In the genomic region with DNA sequence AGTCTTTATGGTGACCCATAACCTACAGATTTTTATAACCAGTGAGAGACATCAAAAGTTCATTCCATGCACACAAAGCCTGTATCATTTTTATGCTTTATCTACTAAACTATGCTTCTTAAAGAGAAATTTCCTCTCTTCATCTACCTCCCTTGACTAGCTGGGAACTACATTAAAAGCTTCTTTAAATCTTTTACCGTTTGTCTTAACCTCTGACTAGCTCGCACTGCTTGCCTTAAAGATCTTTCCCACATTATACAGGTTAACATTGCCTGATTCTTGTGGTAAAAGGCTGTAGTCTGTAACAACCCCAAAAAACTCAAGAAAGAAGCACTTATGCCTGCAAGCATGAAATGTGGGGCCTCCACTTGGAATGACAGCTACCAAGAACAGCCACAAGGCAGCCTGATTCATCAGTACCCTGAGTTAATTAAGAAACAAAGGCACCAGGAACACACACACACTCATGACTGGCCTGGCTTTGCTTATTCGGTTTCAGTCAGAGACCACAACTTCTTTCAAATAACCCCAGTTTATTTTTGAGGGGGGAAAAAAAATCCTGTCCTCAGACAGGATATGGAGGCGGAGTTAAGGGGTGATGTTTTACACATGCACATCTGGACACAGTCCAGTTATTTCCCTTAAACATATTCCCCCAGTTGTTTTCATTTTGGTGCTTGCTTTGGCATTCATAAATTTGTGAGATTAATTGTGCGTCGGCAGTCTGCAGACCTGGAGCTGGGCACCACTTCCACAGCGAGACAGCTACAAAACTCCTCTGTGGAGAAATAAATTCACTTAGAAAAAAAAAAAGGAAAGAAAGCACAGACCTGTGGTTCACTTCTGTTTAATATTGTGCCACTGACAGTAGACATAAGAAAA, we compare ENCODE assay signal across 9 mouse cellular contexts.
DNase-seq lines count a peak whose midpoint lies in the region; ATAC-seq and TF ChIP-seq lines count a peak whose summit lies in the region.
"Had no signal": no experiment of that assay in that cellular context is flagged by ENCODE, and none has a peak within 500 bp of the region (broad histone marks: within the 10 kb centered on the region; RNA-seq: fewer than 3 reads in every experiment).

No protein-coding gene starts in this region.

- TF ChIP-seq POLR2A in limb, embryonic 14.5 days (IDR thresholded peaks at IDR 0.05; ENCODE audit: borderline replicate concordance, extremely low read depth, insufficient read depth, insufficient read length): 0 out of 2 replicates have a peak, but pooled peaks have one; percentile 13

- peaks cover 15 to 31% of the 10 kb centered on the region in 2 experiments for H3K4me1 ChIP-seq in heart, embryonic 14.5 days (ENCODE audit: control insufficient read depth in 2 of 2, insufficient read depth in 2 of 2, low read length in 2 of 2)
- H3K4me1 ChIP-seq in limb, embryonic 14.5 days (ENCODE audit: control insufficient read depth, insufficient read depth, low read length): peaks cover 57% of the 10 kb centered on the region
- H3K4me1 ChIP-seq: liver, embryonic 15.5 days had no signal

- peak; percentile 37 to 52 for DNase-seq in heart, adult 18-20 months
- no peak for DNase-seq in heart, postnatal 14 days
- peak; percentile 91 for DNase-seq in limb, embryonic 14.5 days (ENCODE audit: low spot score)
- no peak for DNase-seq in adrenal gland, postnatal 10 days
- DNase-seq in urinary bladder, postnatal 25 days (ENCODE audit: low spot score): no peak
- no peak for DNase-seq in left cerebral cortex, postnatal 4 days

- intact Hi-C loops in heart, postnatal 14 days (cut with DNase I): no loop called here
- intact Hi-C loops in left cerebral cortex, postnatal 4 days (cut with DNase I): no loop called here

- no peaks in the 10 kb centered on the region for H3K36me3 ChIP-seq in heart, embryonic 14.5 days (ENCODE audit: control insufficient read depth, insufficient read depth, low read length)
- H3K36me3 ChIP-seq in limb, embryonic 14.5 days (ENCODE audit: control insufficient read depth, insufficient read depth, low read length): no peaks in the 10 kb centered on the region
- H3K36me3 ChIP-seq: liver, embryonic 15.5 days had no signal

- H3K4me2 ChIP-seq in heart, embryonic 14.5 days (ENCODE audit: low read length): no peak overlapping the region
- peak overlapping the region; percentile 29 for H3K4me2 ChIP-seq in limb, embryonic 14.5 days (replicated peaks; ENCODE audit: low read depth, low read length, severe bottlenecking)
- H3K4me2 ChIP-seq: liver, embryonic 15.5 days had no signal

- 61% methylated on average over 7 of the region's 7 CpGs for WGBS in heart, embryonic 14.5 days
- WGBS in limb, embryonic 14.5 days: 8% methylated on average over 7 of the region's 7 CpGs

- no peak overlapping the region for H3K4me3 ChIP-seq in heart, embryonic 14.5 days (ENCODE audit: control insufficient read depth in 1 of 2, insufficient read depth in 1 of 2, low read depth in 1 of 2, low read length in 2 of 2)
- H3K4me3 ChIP-seq in limb, embryonic 14.5 days (replicated peaks; ENCODE audit: low read length): 0 out of 2 replicates have a peak overlapping the region, but pooled peaks have one; percentile 1
- H3K4me3 ChIP-seq: liver, embryonic 15.5 days had no signal

- ATAC-seq in activated CD4-positive, CD25-positive, alpha-beta regulatory T cell, adult 4 months: peak; percentile 68
- no peak for ATAC-seq in heart, embryonic 14.5 days (ENCODE audit: insufficient number of reproducible peaks, insufficient read depth, low FRiP score, low read depth)
- peak; percentile 48 for ATAC-seq in limb, embryonic 14.5 days (ENCODE audit: low FRiP score, low read depth)

- H3K9ac ChIP-seq in heart, embryonic 14.5 days (ENCODE audit: low read length): no peak overlapping the region
- peak overlapping the region; percentile 43; the same call in 1 of the 2 replicates for H3K9ac ChIP-seq in limb, embryonic 14.5 days (ENCODE audit: low read depth, low read length, severe bottlenecking)
- H3K9ac ChIP-seq: liver, embryonic 15.5 days had no signal

- H3K27ac ChIP-seq in heart, embryonic 14.5 days (replicated peaks in 1 of 2; ENCODE audit: control insufficient read depth in 1 of 2, insufficient read depth in 1 of 2, low read depth in 2 of 2, low read length in 2 of 2): peak overlapping the region; percentile 78 to 93
- peak overlapping the region; percentile 96 for H3K27ac ChIP-seq in limb, embryonic 14.5 days (replicated peaks; ENCODE audit: low read depth, low read length)
- H3K27ac ChIP-seq: liver, embryonic 15.5 days had no signal

- no peaks in the 10 kb centered on the region for H3K27me3 ChIP-seq in heart, embryonic 14.5 days (ENCODE audit: control insufficient read depth, insufficient read depth, low read length)
- H3K27me3 ChIP-seq in limb, embryonic 14.5 days (ENCODE audit: control insufficient read depth, insufficient read depth, low read length): no peaks in the 10 kb centered on the region
- H3K27me3 ChIP-seq: liver, embryonic 15.5 days had no signal

- H3K9me3 ChIP-seq in heart, embryonic 14.5 days (ENCODE audit: control insufficient read depth, low read length): no peaks in the 10 kb centered on the region
- no peaks in the 10 kb centered on the region for H3K9me3 ChIP-seq in limb, embryonic 14.5 days (ENCODE audit: control insufficient read depth, low read length)
- H3K9me3 ChIP-seq: liver, embryonic 15.5 days had no signal

Comparison
In these comparisons a context has a peak if more than half of its experiments do, and no peak if none do; other contexts are left out.
1. DNase-seq: peak in heart, adult 18-20 months (2 of 2) and limb, embryonic 14.5 days (single experiment); none in heart, postnatal 14 days (0 of 2), adrenal gland, postnatal 10 days (single experiment), urinary bladder, postnatal 25 days (single experiment) and left cerebral cortex, postnatal 4 days (single experiment).